Mouse (Mus musculus) activated CD4-positive, CD25-positive, alpha-beta regulatory T cell, adult 4 months (primary cell): ENCODE results near the gene Vmn2r38. TPM values are rescaled to one million over a fixed set of nuclear protein-coding genes. Genes with fewer than 3 reads are reported as not detected.
"Not testable (repeated sequence)": the region's sequence is repeated elsewhere in the genome, so short reads cannot be mapped to it uniquely, and the experiment has no call there.

Source experiments
- ATAC-seq: one replicate; pipeline ENCODE4 v1.8.0; 2017
- polyA plus RNA-seq, 2 experiments: library from polyadenylated mRNA; unstranded; fragments of 100-300 nt; shearing (Covaris generic); gene quantifications; one replicate each; pipeline ENCODE4 v1.2.1; 2017

Vmn2r38 gene
- polyA plus RNA-seq: not detected

GRCm38 (mm10) chr7:9097781-9098180 lies at the start of gene Vmn2r38:
Gene Vmn2r38 (minus strand): TSS chr7:9097881.
- ATAC-seq: not testable (repeated sequence)

DNA sequence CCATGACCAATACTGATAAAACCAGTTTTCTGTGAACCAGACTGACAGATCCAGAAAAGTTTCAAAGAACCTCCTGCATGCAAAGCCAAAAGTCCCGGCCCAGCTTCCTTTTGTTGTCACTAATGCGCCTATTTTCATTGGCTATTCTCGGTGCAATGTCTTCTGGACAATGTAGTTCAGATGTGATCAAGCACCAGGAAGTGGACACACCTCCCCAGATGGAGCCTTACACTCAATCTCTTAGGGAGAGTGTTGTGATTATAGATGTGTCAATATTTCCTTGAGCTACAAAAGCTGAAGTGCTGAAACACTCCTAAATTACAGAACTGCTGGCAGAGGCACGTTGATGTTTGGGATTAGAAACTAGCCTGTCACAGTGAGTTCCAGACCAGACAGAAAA lies 32.3 kb downstream of the Vmn2r38 start:
- not testable (repeated sequence) for ATAC-seq

DNA sequence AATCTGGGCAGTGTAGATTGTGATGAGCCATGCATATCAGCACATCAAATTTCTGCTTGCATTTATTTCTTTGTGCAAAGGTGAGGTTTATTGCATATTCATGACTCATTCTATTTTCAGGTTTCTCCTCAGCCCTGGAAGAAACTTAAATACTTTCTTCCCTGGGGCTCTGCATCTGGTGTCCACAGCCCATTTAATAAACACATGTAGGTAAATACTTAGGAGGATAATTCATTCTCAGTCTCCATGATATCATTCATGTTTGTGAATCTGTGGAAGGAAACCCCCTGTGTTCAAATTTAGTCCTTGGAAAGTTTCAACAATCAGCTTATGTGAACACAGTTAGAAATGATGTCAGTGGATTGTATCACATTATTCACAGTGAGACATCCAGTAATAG lies 67.0 kb downstream of the Vmn2r38 start, which contains the start of gene Vmn2r39:
Gene Vmn2r39, minus strand, starts transcription at position 101 of the 400 bp plus-strand sequence.
- ATAC-seq: not testable (repeated sequence)

Other genes with a start within 250 kb of the Vmn2r38 start
- not detected for gene Vmn2r40, start 166.4 kb downstream of the Vmn2r38 start, polyA plus RNA-seq
- gene Vmn2r39, start 67.1 kb downstream of the Vmn2r38 start, polyA plus RNA-seq: not detected
- not detected for gene Vmn2r37, start 125.8 kb upstream of the Vmn2r38 start, polyA plus RNA-seq